Mouse (Mus musculus) neural tube, embryonic 11.5 days (tissue): Measurements from ENCODE around the gene Dscam. TPM values are rescaled to one million over a fixed set of nuclear protein-coding genes. Genes with fewer than 3 reads are reported as not detected.

Source experiments
- ATAC-seq: fragments of 200-750 bp; cut with Nextera tagmentation; 2 replicates; pipeline ENCODE4 v1.8.0; 2017; ENCODE audit warnings: moderate number of reproducible peaks, mild to moderate bottlenecking, moderate TSS enrichment, moderate library complexity; ENCODE audit not compliant: insufficient read depth, low FRiP score, low TSS enrichment
- DNase-seq: peaks from one replicate; pipeline ENCODE4 v3.0.0-alpha.2; 2015; ENCODE audit warnings: low spot score
- H3K27ac ChIP-seq: fragments of 300-500 bp; sonication (generic); 2 replicates; pipeline ENCODE4 v1.5.1; 2014; ENCODE audit warnings: low read depth, mild to moderate bottlenecking, low read length
- H3K27me3 ChIP-seq: fragments of 300-500 bp; sonication (generic); 2 replicates; pipeline ENCODE4 v1.6.1; 2014; ENCODE audit warnings: mild to moderate bottlenecking, low read length, mixed read lengths; ENCODE audit not compliant: control insufficient read depth, insufficient read depth
- H3K36me3 ChIP-seq: fragments of 300-500 bp; sonication (generic); 2 replicates; pipeline ENCODE4 v1.6.1; 2014; ENCODE audit warnings: mild to moderate bottlenecking, low read length, moderate library complexity, mixed read lengths; ENCODE audit not compliant: control insufficient read depth, insufficient read depth
- H3K4me1 ChIP-seq: fragments of 300-500 bp; sonication (generic); 2 replicates; pipeline ENCODE4 v1.6.1; 2014; ENCODE audit warnings: low read length, mixed read lengths; ENCODE audit not compliant: control insufficient read depth, insufficient read depth
- H3K4me2 ChIP-seq: fragments of 300-500 bp; sonication (generic); 2 replicates; pipeline ENCODE4 v1.6.1; 2014; ENCODE audit warnings: low read depth, mild to moderate bottlenecking, moderate library complexity
- H3K4me3 ChIP-seq: fragments of 300-500 bp; sonication (generic); 2 replicates; pipeline ENCODE4 v1.5.1; 2014; ENCODE audit warnings: low read depth, low read length
- H3K9ac ChIP-seq: fragments of 300-500 bp; sonication (generic); 2 replicates; pipeline ENCODE4 v1.6.1; 2014; ENCODE audit warnings: mild to moderate bottlenecking, low read length
- H3K9me3 ChIP-seq: fragments of 300-500 bp; sonication (generic); 2 replicates; pipeline ENCODE4 v1.6.1; 2016; ENCODE audit warnings: low read length; ENCODE audit not compliant: control insufficient read depth
- WGBS: fragments of 180-500 bp; shearing (Covaris S2); extraction: QIAGEN DNeasy Blood & Tissue Kit; methylation state at CpG from one replicate; pipeline ENCODE4 v1.1.7; 2014; 5-methylcytosine and 5-hydroxymethylcytosine counted together
- polyA plus RNA-seq: library from polyadenylated mRNA; unstranded; fragments of >200 nt; fragmentation: Nextera tagmentation; extraction: Ambion mirVana; gene quantifications from 2 replicates; pipeline ENCODE4 v1.2.1, GENCODE M21; 2014

Dscam gene
- polyA plus RNA-seq, 1 experiment from 2014 or later = 1.4 TPM

GRCm38 (mm10) chr16:96567428-96567827 lies 603.1 kb downstream of the Dscam start:
- Histone ChIP-seq H3K27ac (no peak overlapping the region), H3K9me3 (no peaks in the 10 kb centered on the region), H3K4me2 (no peak overlapping the region), H3K4me1 (no peaks in the 10 kb centered on the region), H3K36me3 (no peaks in the 10 kb centered on the region), H3K4me3 (no peak overlapping the region), H3K27me3 (no peaks in the 10 kb centered on the region), H3K9ac (no peak overlapping the region)
- ATAC-seq (no peak), DNase-seq (no peak)
- 67% methylated on average over 3 of the region's 3 CpGs for WGBS

GRCm38 (mm10) chr16:96563350-96564257 lies 606.9 kb downstream of the Dscam start:
- H3K4me2 ChIP-seq = no peak overlapping the region
- H3K4me3 ChIP-seq = no peak overlapping the region
- no peaks in the 10 kb centered on the region for H3K27me3 ChIP-seq
- H3K9ac ChIP-seq = no peak overlapping the region
- H3K36me3 ChIP-seq = no peaks in the 10 kb centered on the region
- ATAC-seq = no peak
- no peak overlapping the region for H3K27ac ChIP-seq
- no peaks in the 10 kb centered on the region for H3K9me3 ChIP-seq
- no peaks in the 10 kb centered on the region for H3K4me1 ChIP-seq
- WGBS = 62% methylated on average over 8 of the region's 8 CpGs
- DNase-seq = no peak

- Histone ChIP-seq H3K36me3 (no peaks in the 10 kb centered on the region), H3K9me3 (no peaks in the 10 kb centered on the region), H3K27ac (no peak overlapping the region), H3K4me1 (no peaks in the 10 kb centered on the region), H3K27me3 (no peaks in the 10 kb centered on the region), H3K9ac (no peak overlapping the region), H3K4me3 (no peak overlapping the region), H3K4me2 (no peak overlapping the region)
- ATAC-seq = no peak
- DNase-seq = no peak
Observed at GRCm38 (mm10) chr16:96559796-96560195, 610.8 kb downstream of the Dscam start.

GRCm38 (mm10) chr16:96558341-96558740 lies 612.2 kb downstream of the Dscam start:
- no peaks in the 10 kb centered on the region for H3K27me3 ChIP-seq

GRCm38 (mm10) chr16:96556621-96557020 lies 613.9 kb downstream of the Dscam start:
- Histone ChIP-seq H3K9me3 (no peaks in the 10 kb centered on the region), H3K4me3 (no peak overlapping the region), H3K4me2 (no peak overlapping the region), H3K27me3 (no peaks in the 10 kb centered on the region), H3K36me3 (no peaks in the 10 kb centered on the region), H3K4me1 (no peaks in the 10 kb centered on the region), H3K9ac (no peak overlapping the region), H3K27ac (no peak overlapping the region)
- DNase-seq (no peak), ATAC-seq (no peak)
- WGBS = 69% methylated on average over 3 of the region's 3 CpGs

More at GRCm38 (mm10) chr16:96558341-96558740, 612.2 kb downstream of the Dscam start:
- no peak overlapping the region for H3K9ac ChIP-seq
- H3K4me2 ChIP-seq = no peak overlapping the region
- H3K27ac ChIP-seq = no peak overlapping the region
- H3K4me1 ChIP-seq = no peaks in the 10 kb centered on the region
- no peak for ATAC-seq
- DNase-seq = no peak
- H3K9me3 ChIP-seq = no peaks in the 10 kb centered on the region
- H3K36me3 ChIP-seq = no peaks in the 10 kb centered on the region
- WGBS = 81% methylated on average over 1 of the region's 1 CpGs
- no peak overlapping the region for H3K4me3 ChIP-seq

- no peak overlapping the region for H3K4me2 ChIP-seq
Observed at GRCm38 (mm10) chr16:96555412-96555811, 615.1 kb downstream of the Dscam start.

GRCm38 (mm10) chr16:96552680-96553079 lies 617.9 kb downstream of the Dscam start:
- Histone ChIP-seq H3K27ac (no peak overlapping the region), H3K27me3 (no peaks in the 10 kb centered on the region), H3K4me1 (no peaks in the 10 kb centered on the region), H3K4me3 (no peak overlapping the region), H3K9me3 (no peaks in the 10 kb centered on the region), H3K36me3 (no peaks in the 10 kb centered on the region), H3K4me2 (no peak overlapping the region), H3K9ac (no peak overlapping the region)
- WGBS = 86% methylated on average over 2 of the region's 2 CpGs
- DNase-seq (no peak), ATAC-seq (no peak)

More at GRCm38 (mm10) chr16:96555412-96555811, 615.1 kb downstream of the Dscam start:
- Histone ChIP-seq H3K4me3 (no peak overlapping the region), H3K9me3 (no peaks in the 10 kb centered on the region), H3K9ac (no peak overlapping the region), H3K4me1 (no peaks in the 10 kb centered on the region), H3K36me3 (no peaks in the 10 kb centered on the region), H3K27me3 (no peaks in the 10 kb centered on the region), H3K27ac (no peak overlapping the region)
- DNase-seq (no peak), ATAC-seq (no peak)
- 82% methylated on average over 4 of the region's 4 CpGs for WGBS

- WGBS = 72% methylated on average over 2 of the region's 2 CpGs
- no peak overlapping the region for H3K4me2 ChIP-seq
- no peaks in the 10 kb centered on the region for H3K4me1 ChIP-seq
- no peak for DNase-seq
- H3K9ac ChIP-seq = no peak overlapping the region
- no peak for ATAC-seq
- no peaks in the 10 kb centered on the region for H3K27me3 ChIP-seq
- no peak overlapping the region for H3K4me3 ChIP-seq
- H3K9me3 ChIP-seq = no peaks in the 10 kb centered on the region
- no peak overlapping the region for H3K27ac ChIP-seq
- no peaks in the 10 kb centered on the region for H3K36me3 ChIP-seq
Observed at GRCm38 (mm10) chr16:96541056-96541455, 629.5 kb downstream of the Dscam start.
